Mouse (Mus musculus) kidney, embryonic 14.5 days (tissue): ENCODE results near the gene Enc1. TPM values are rescaled to one million over a fixed set of nuclear protein-coding genes. Genes with fewer than 3 reads are reported as not detected.
"Not testable (repeated sequence)": the region's sequence is repeated elsewhere in the genome, so short reads cannot be mapped to it uniquely, and the experiment has no call there.

Experiments used
- ATAC-seq: fragments of 200-750 bp; cut with Nextera tagmentation; 2 replicates; pipeline ENCODE4 v1.8.0; 2017; ENCODE audit warnings: moderate number of reproducible peaks, mild to moderate bottlenecking, moderate TSS enrichment, moderate library complexity; ENCODE audit not compliant: low FRiP score, low TSS enrichment
- H3K27ac ChIP-seq: fragments of 300-500 bp; sonication (generic); 2 replicates; pipeline ENCODE4 v1.5.1; 2014; ENCODE audit warnings: low read depth, mild to moderate bottlenecking, low read length, moderate library complexity, mixed read lengths
- H3K27me3 ChIP-seq: fragments of 300-500 bp; sonication (generic); 2 replicates; pipeline ENCODE4 v1.6.1; 2014; ENCODE audit warnings: mild to moderate bottlenecking, low read length; ENCODE audit not compliant: control insufficient read depth, insufficient read depth
- H3K36me3 ChIP-seq: fragments of 300-500 bp; sonication (generic); 2 replicates; pipeline ENCODE4 v1.6.1; 2014; ENCODE audit warnings: low read length, mixed read lengths; ENCODE audit not compliant: control insufficient read depth, insufficient read depth
- H3K4me1 ChIP-seq: fragments of 300-500 bp; sonication (generic); 2 replicates; pipeline ENCODE4 v1.6.1; 2014; ENCODE audit warnings: low read length, mixed read lengths; ENCODE audit not compliant: control insufficient read depth, insufficient read depth
- H3K4me2 ChIP-seq: fragments of 300-500 bp; sonication (generic); replicated peaks from 2 replicates; pipeline ENCODE4 v1.6.1; 2014; ENCODE audit warnings: low read depth, mild to moderate bottlenecking, low read length
- H3K4me3 ChIP-seq: fragments of 300-500 bp; sonication (generic); 2 replicates; pipeline ENCODE4 v1.5.1; 2014; ENCODE audit warnings: mild to moderate bottlenecking, low read length
- H3K9ac ChIP-seq: fragments of 300-500 bp; sonication (generic); 2 replicates; pipeline ENCODE4 v1.6.1; 2014; ENCODE audit warnings: low read depth, mild to moderate bottlenecking, low read length, moderate library complexity
- H3K9me3 ChIP-seq: fragments of 300-500 bp; sonication (generic); 2 replicates; pipeline ENCODE4 v1.6.1; 2016; ENCODE audit warnings: low read length; ENCODE audit not compliant: control insufficient read depth
- WGBS: fragments of 180-500 bp; shearing (Covaris S2); extraction: QIAGEN DNeasy Blood & Tissue Kit; methylation state at CpG from one replicate; pipeline ENCODE4 v1.1.7; 2014; 5-methylcytosine and 5-hydroxymethylcytosine counted together
- polyA plus RNA-seq: library from polyadenylated mRNA; unstranded; fragments of >200 nt; fragmentation: Nextera tagmentation; extraction: Ambion mirVana; gene quantifications from 2 replicates; pipeline ENCODE4 v1.2.1, GENCODE M21; 2014

The Enc1 gene
- polyA plus RNA-seq, 1 experiment from 2014 or later, result 14.2 TPM

GRCm38 (mm10) chr13:97262676-97263075, 21.8 kb downstream of the Enc1 start:
- H3K27ac ChIP-seq, result no peak overlapping the region
- H3K4me2 ChIP-seq, result no peak overlapping the region
- ATAC-seq, result no peak
- no peaks in the 10 kb centered on the region for H3K4me1 ChIP-seq
- no peaks in the 10 kb centered on the region for H3K9me3 ChIP-seq
- no peaks in the 10 kb centered on the region for H3K36me3 ChIP-seq
- 49% methylated on average over 10 of the region's 10 CpGs for WGBS
- no peak overlapping the region for H3K4me3 ChIP-seq
- H3K27me3 ChIP-seq, result no peaks in the 10 kb centered on the region
- no peak overlapping the region for H3K9ac ChIP-seq

- H3K9me3 ChIP-seq, H3K27ac ChIP-seq, H3K4me2 ChIP-seq, H3K9ac ChIP-seq, H3K27me3 ChIP-seq, H3K4me3 ChIP-seq, H3K4me1 ChIP-seq, ATAC-seq, H3K36me3 ChIP-seq: not testable (repeated sequence)
- WGBS, result 96% methylated on average over 6 of the region's 6 CpGs
Observed at GRCm38 (mm10) chr13:97265534-97265933, 24.6 kb downstream of the Enc1 start.

- 82% methylated on average over 2 of the region's 2 CpGs for WGBS
- Histone ChIP-seq H3K27ac (no peak overlapping the region), H3K4me1 (no peaks in the 10 kb centered on the region), H3K27me3 (no peaks in the 10 kb centered on the region), H3K9ac (no peak overlapping the region), H3K4me3 (no peak overlapping the region), H3K36me3 (no peaks in the 10 kb centered on the region), H3K9me3 (no peaks in the 10 kb centered on the region), H3K4me2 (no peak overlapping the region)
- ATAC-seq, result no peak
Observed at GRCm38 (mm10) chr13:97270723-97271122, 29.8 kb downstream of the Enc1 start.

- 69% methylated on average over 6 of the region's 6 CpGs for WGBS
- Histone ChIP-seq H3K9me3 (no peaks in the 10 kb centered on the region), H3K36me3 (no peaks in the 10 kb centered on the region), H3K27ac (no peak overlapping the region), H3K27me3 (no peaks in the 10 kb centered on the region), H3K4me3 (no peak overlapping the region), H3K9ac (no peak overlapping the region), H3K4me1 (no peaks in the 10 kb centered on the region), H3K4me2 (no peak overlapping the region)
- ATAC-seq, result no peak
Observed at GRCm38 (mm10) chr13:97271641-97272040, 30.7 kb downstream of the Enc1 start.

GRCm38 (mm10) chr13:97274757-97275156, 33.9 kb downstream of the Enc1 start:
- H3K9me3 ChIP-seq, result no peaks in the 10 kb centered on the region
- H3K27me3 ChIP-seq, result no peaks in the 10 kb centered on the region
- WGBS, result 62% methylated on average over 3 of the region's 3 CpGs
- H3K9ac ChIP-seq, result no peak overlapping the region
- no peak for ATAC-seq
- H3K4me3 ChIP-seq, result no peak overlapping the region
- no peaks in the 10 kb centered on the region for H3K4me1 ChIP-seq
- H3K27ac ChIP-seq, result no peak overlapping the region
- no peak overlapping the region for H3K4me2 ChIP-seq
- no peaks in the 10 kb centered on the region for H3K36me3 ChIP-seq

GRCm38 (mm10) chr13:97275482-97275881, 34.6 kb downstream of the Enc1 start:
- no peak overlapping the region for H3K4me3 ChIP-seq
- H3K9me3 ChIP-seq, result no peaks in the 10 kb centered on the region
- ATAC-seq, result no peak
- no peak overlapping the region for H3K9ac ChIP-seq
- H3K4me1 ChIP-seq, result no peaks in the 10 kb centered on the region
- no peak overlapping the region for H3K27ac ChIP-seq
- WGBS, result 67% methylated on average over 10 of the region's 10 CpGs
- H3K27me3 ChIP-seq, result no peaks in the 10 kb centered on the region
- H3K36me3 ChIP-seq, result no peaks in the 10 kb centered on the region
- H3K4me2 ChIP-seq, result no peak overlapping the region

- WGBS, result 12% methylated on average over 26 of the region's 26 CpGs
- peak overlapping the region; percentile 35 for H3K4me2 ChIP-seq
- no peak overlapping the region; the same call in 1 of the 2 replicates for H3K9ac ChIP-seq
- ATAC-seq, result peak; percentile 62; the same call in 1 of the 2 replicates
- no peaks in the 10 kb centered on the region for H3K27me3 ChIP-seq
- H3K4me3 ChIP-seq, result peak overlapping the region; percentile 4; the same call in 1 of the 2 replicates
- no peak overlapping the region for H3K27ac ChIP-seq
- peaks cover 4% of the 10 kb centered on the region; the same call in 1 of the 2 replicates for H3K4me1 ChIP-seq
- H3K36me3 ChIP-seq, result no peaks in the 10 kb centered on the region
- H3K9me3 ChIP-seq, result no peaks in the 10 kb centered on the region
Observed at GRCm38 (mm10) chr13:97282051-97282910, 41.4 kb downstream of the Enc1 start.

GRCm38 (mm10) chr13:97282911-97283281, 42.0 kb downstream of the Enc1 start:
- Histone ChIP-seq H3K9ac (no peak overlapping the region), H3K27ac (no peak overlapping the region), H3K36me3 (no peaks in the 10 kb centered on the region), H3K27me3 (no peaks in the 10 kb centered on the region), H3K4me1 (peaks cover 4% of the 10 kb centered on the region; the same call in 1 of the 2 replicates), H3K4me3 (no peak overlapping the region), H3K4me2 (no peak overlapping the region), H3K9me3 (no peaks in the 10 kb centered on the region)
- no peak for ATAC-seq
- 10% methylated on average over 9 of the region's 9 CpGs for WGBS

GRCm38 (mm10) chr13:97287046-97287445, 46.1 kb downstream of the Enc1 start:
- WGBS, result 92% methylated on average over 3 of the region's 3 CpGs
- H3K27ac ChIP-seq, result no peak overlapping the region
- ATAC-seq, result no peak
- H3K4me1 ChIP-seq, result peaks cover 7% of the 10 kb centered on the region; the same call in 1 of the 2 replicates
- H3K27me3 ChIP-seq, result no peaks in the 10 kb centered on the region
- H3K4me3 ChIP-seq, result no peak overlapping the region
- H3K9me3 ChIP-seq, result no peaks in the 10 kb centered on the region
- no peak overlapping the region for H3K9ac ChIP-seq
- H3K36me3 ChIP-seq, result no peaks in the 10 kb centered on the region
- H3K4me2 ChIP-seq, result no peak overlapping the region
